Mouse (Mus musculus) adrenal gland, adult (tissue): ENCODE data around the gene Pld1.
A peak's percentile ranks its signal among the peaks of the same experiment; 100 is the strongest.

ENCODE experiments used
- DNase-seq, 2 experiments: peaks; one replicate each; pipeline ENCODE4 v3.0.0; 2022 to 2023; ENCODE audit warnings: low spot score in 1 of 2; ENCODE audit not compliant: inconsistent age in 2 of 2

Gene Pld1

GRCm38 (mm10) chr3:28144676-28145075, 206.2 kb downstream of the Pld1 start:
- DNase-seq: peak; percentile 55 to 89

- DNase-seq: no peak
Observed at GRCm38 (mm10) chr3:28145461-28145860, 207.0 kb downstream of the Pld1 start.

GRCm38 (mm10) chr3:28149656-28150256, 211.3 kb downstream of the Pld1 start:
- DNase-seq: peak in 1 of 2 experiments; percentile 37

GRCm38 (mm10) chr3:28158006-28158405, 219.5 kb downstream of the Pld1 start:
- no peak for DNase-seq

- DNase-seq: no peak
Observed at GRCm38 (mm10) chr3:28158916-28159315, 220.4 kb downstream of the Pld1 start.

GRCm38 (mm10) chr3:28162346-28162745, 223.9 kb downstream of the Pld1 start:
- DNase-seq: no peak

GRCm38 (mm10) chr3:28164678-28165077, 226.2 kb downstream of the Pld1 start:
- DNase-seq: no peak

- peak; percentile 47 to 88 for DNase-seq
Observed at GRCm38 (mm10) chr3:28165598-28165997, 227.1 kb downstream of the Pld1 start.

GRCm38 (mm10) chr3:28167796-28168505, 229.5 kb downstream of the Pld1 start:
- no peak for DNase-seq

GRCm38 (mm10) chr3:28170911-28171618, 232.6 kb downstream of the Pld1 start:
- peak; percentile 34 to 71 for DNase-seq

GRCm38 (mm10) chr3:28175997-28176967, 237.8 kb downstream of the Pld1 start:
- peak; percentile 24 to 54 for DNase-seq

GRCm38 (mm10) chr3:28178333-28178732, 239.8 kb downstream of the Pld1 start:
- peak; percentile 50 to 67 for DNase-seq
